Mouse (Mus musculus): Measurements from ENCODE around the gene Tmem110.

DNA sequence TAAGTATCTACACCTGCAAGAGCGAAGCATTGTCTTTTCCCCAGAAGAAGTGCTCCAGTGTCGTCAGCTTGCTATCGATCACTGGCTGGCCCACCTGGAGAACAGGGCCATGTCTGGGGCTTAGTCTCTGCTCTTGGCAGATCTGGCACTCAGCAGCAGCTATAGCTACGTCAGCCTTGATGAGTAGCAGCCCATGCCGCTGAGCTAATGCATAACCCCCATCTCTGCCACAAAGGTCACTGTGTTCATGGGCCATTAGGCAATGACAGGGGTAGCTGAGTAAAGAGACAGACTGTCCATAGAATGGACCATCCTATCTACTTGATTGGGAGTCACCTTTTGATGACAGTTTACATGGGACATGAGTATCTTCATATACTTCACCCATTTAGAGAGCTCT is 25.1 kb downstream of the Tmem110 start:
- TF ChIP-seq CTCF (IDR thresholded peaks at IDR 0.05; ENCODE audit: control insufficient read depth, insufficient read depth, insufficient read length) (no peak), MAX (IDR thresholded peaks at IDR 0.05) (no peak), USF1 (IDR thresholded peaks at IDR 0.05; ENCODE audit: low read depth) (no peak)

Measured in C2C12 (cell line).